ENCODE assay signal across 22 mouse cellular contexts in the genomic region with DNA sequence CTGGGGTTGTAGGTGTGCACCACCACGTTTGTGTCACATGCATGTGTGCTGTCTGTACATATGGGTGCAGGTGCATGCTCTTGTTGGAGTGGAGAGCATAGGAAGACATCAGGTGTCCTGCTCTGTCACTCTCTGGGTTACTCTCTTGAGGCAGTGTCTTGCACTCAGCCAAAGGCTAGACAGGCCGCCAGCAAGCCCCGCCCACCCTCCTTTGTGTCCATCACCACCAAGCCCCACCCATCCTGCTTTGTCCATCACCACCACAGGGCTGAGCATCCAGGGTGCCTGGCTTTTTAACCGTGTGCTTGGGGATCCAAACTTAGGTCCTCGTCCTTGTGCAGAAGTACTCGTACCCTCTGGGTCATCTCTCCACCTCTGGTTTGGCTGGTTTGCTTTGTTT. TPM values are rescaled to one million over a fixed set of nuclear protein-coding genes. Genes with fewer than 3 reads are reported as not detected.
DNase-seq lines count a peak whose midpoint lies in the region; ATAC-seq and TF ChIP-seq lines count a peak whose summit lies in the region.
"Had no signal": no experiment of that assay in that cellular context is flagged by ENCODE, and none has a peak within 500 bp of the region (broad histone marks: within the 10 kb centered on the region; RNA-seq: fewer than 3 reads in every experiment).

No protein-coding gene starts in this region.

- no peaks in the 10 kb centered on the region for H3K9me3 ChIP-seq in midbrain, embryonic 12.5 days
- no peaks in the 10 kb centered on the region for H3K9me3 ChIP-seq in midbrain, postnatal 0 days (ENCODE audit: low read length)
- H3K9me3 ChIP-seq: forebrain, embryonic 15.5 days; heart, embryonic 10.5 days; limb, embryonic 15.5 days; megakaryocyte, embryonic 14.5 days; neural tube, embryonic 12.5 days had no signal

- H3K27ac ChIP-seq in midbrain, embryonic 12.5 days (replicated peaks), result no peak overlapping the region
- H3K27ac ChIP-seq in midbrain, postnatal 0 days (ENCODE audit: low read depth, low read length), result no peak overlapping the region
- H3K27ac ChIP-seq: forebrain, embryonic 15.5 days; heart, embryonic 10.5 days; limb, embryonic 15.5 days; liver, embryonic 14.5 days; neural tube, embryonic 12.5 days had no signal

- 0 out of 2 replicates have a peak, but pooled peaks have one; percentile 19 for ATAC-seq in midbrain, embryonic 12.5 days (ENCODE audit: low FRiP score, low read depth)
- no peak for ATAC-seq in midbrain, postnatal 0 days (ENCODE audit: low FRiP score)
- no peak for ATAC-seq in megakaryocyte, adult 5-6 weeks (ENCODE audit: poor library complexity, severe bottlenecking)
- ATAC-seq: forebrain, embryonic 15.5 days; intestine, postnatal 0 days had no signal

- H3K27me3 ChIP-seq in midbrain, embryonic 12.5 days, result peaks cover 24% of the 10 kb centered on the region
- no peaks in the 10 kb centered on the region for H3K27me3 ChIP-seq in midbrain, postnatal 0 days (ENCODE audit: insufficient read depth, low read length)
- H3K27me3 ChIP-seq: forebrain, embryonic 15.5 days had no signal

- H3K9ac ChIP-seq in midbrain, embryonic 12.5 days (replicated peaks), result no peak overlapping the region
- no peak overlapping the region for H3K9ac ChIP-seq in midbrain, postnatal 0 days (replicated peaks; ENCODE audit: low read length, poor library complexity, severe bottlenecking)
- H3K9ac ChIP-seq: forebrain, embryonic 15.5 days; limb, embryonic 15.5 days; liver, embryonic 14.5 days; lung, embryonic 14.5 days; neural tube, embryonic 12.5 days had no signal

- H3K36me3 ChIP-seq in midbrain, embryonic 12.5 days, result no peaks in the 10 kb centered on the region
- no peaks in the 10 kb centered on the region for H3K36me3 ChIP-seq in midbrain, postnatal 0 days (ENCODE audit: insufficient read depth, low read length)
- H3K36me3 ChIP-seq: forebrain, embryonic 15.5 days; heart, embryonic 10.5 days; limb, embryonic 15.5 days; neural tube, embryonic 12.5 days had no signal

- H3K4me2 ChIP-seq in midbrain, embryonic 12.5 days (replicated peaks), result no peak overlapping the region
- no peak overlapping the region for H3K4me2 ChIP-seq in midbrain, postnatal 0 days (ENCODE audit: low read depth, low read length, poor library complexity, severe bottlenecking)
- H3K4me2 ChIP-seq: forebrain, embryonic 15.5 days; limb, embryonic 15.5 days; lung, embryonic 14.5 days; neural tube, embryonic 12.5 days had no signal

- no peak for TF ChIP-seq CTCF in midbrain, postnatal 0 days (IDR thresholded peaks at IDR 0.05)

- 22% methylated on average over 6 of the region's 6 CpGs for WGBS in midbrain, embryonic 12.5 days
- WGBS in midbrain, postnatal 0 days, result 32% methylated on average over 6 of the region's 6 CpGs

- peak; percentile 14 to 37 for DNase-seq in adrenal gland, adult (ENCODE audit: inconsistent age in 2 of 2, low spot score in 1 of 2)
- DNase-seq in adrenal gland, adult 8-10 months, result no peak
- peak; percentile 40 for DNase-seq in embryo, embryonic 10 days (ENCODE audit: low spot score)
- no peak for DNase-seq in embryo, embryonic 9.5 days (ENCODE audit: extremely low spot score)
- no peak for DNase-seq in midbrain, postnatal 0 days (ENCODE audit: low spot score)
- DNase-seq: adrenal gland, postnatal 25 days; gastrocnemius, postnatal 10 days; heart, postnatal 4 days; kidney, postnatal 36 days; lung, embryonic 14.5 days; midbrain, embryonic 14.5 days; thymus, postnatal 14 days had no signal

- peaks cover 14% of the 10 kb centered on the region for H3K4me1 ChIP-seq in midbrain, embryonic 12.5 days
- H3K4me1 ChIP-seq in midbrain, postnatal 0 days (ENCODE audit: insufficient read depth, low read length), result no peaks in the 10 kb centered on the region

- no peak overlapping the region for H3K4me3 ChIP-seq in midbrain, embryonic 12.5 days
- H3K4me3 ChIP-seq in midbrain, postnatal 0 days (ENCODE audit: low read depth, low read length), result no peak overlapping the region
- H3K4me3 ChIP-seq: forebrain, embryonic 15.5 days; heart, embryonic 10.5 days; limb, embryonic 15.5 days; megakaryocyte, embryonic 14.5 days; neural tube, embryonic 12.5 days had no signal

RNA-seq across cellular contexts. Expression of gene Slc29a4, which starts 3.9 kb away (rescaled TPM):
- total RNA-seq in adrenal gland, adult 8-10 months (2022), result 10 to 100 TPM; 19.9 to 51.4 (median 32.9) TPM
- 49.3 and 50.3 TPM in 2 replicates for polyA plus RNA-seq in midbrain, embryonic 12.5 days (2016; fragmentation: Nextera tagmentation; extraction: Ambion mirVana)
- total RNA-seq in midbrain, postnatal 0 days (2014; rRNA removed), result 59.8 and 67.1 TPM in 2 replicates
- polyA plus RNA-seq in midbrain, postnatal 0 days (2015; fragmentation: Nextera tagmentation; extraction: Ambion mirVana), result 67.4 and 67.6 TPM in 2 replicates
- not detected in 2 replicates for total RNA-seq in megakaryocyte, adult 5-6 weeks (2015)
- not detected in 2 replicates for total RNA-seq in megakaryocyte, adult 5-6 weeks (2017)
- total RNA-seq: granulocyte monocyte progenitor cell, adult 5-6 weeks had no signal

Comparison
In these comparisons a context has a peak if more than half of its experiments do, and no peak if none do; other contexts are left out.
1. DNase-seq: peak in adrenal gland, adult (2 of 2) and embryo, embryonic 10 days (single experiment); none in adrenal gland, adult 8-10 months (single experiment), embryo, embryonic 9.5 days (single experiment) and midbrain, postnatal 0 days (single experiment).
2. RNA of gene Slc29a4, which starts 3.9 kb away (total RNA-seq): 59.8 to 67.1 TPM in midbrain, postnatal 0 days and 19.9 to 51.4 TPM in adrenal gland, adult 8-10 months; not detected in megakaryocyte, adult 5-6 weeks; every median in the first group is over 10 times any median in the second.